Mouse (Mus musculus): ENCODE data around the gene Pbxip1. TPM values are rescaled to one million over a fixed set of nuclear protein-coding genes. Genes with fewer than 3 reads are reported as not detected.
A peak's percentile ranks its signal among the peaks of the same experiment; 100 is the strongest.

The Pbxip1 gene
- polyA plus RNA-seq, 1 experiment from 2014 or later, result 48.6 TPM

- no peaks in the 10 kb centered on the region for H3K36me3 ChIP-seq (ENCODE audit: control insufficient read depth, insufficient read depth, low read length)
- peak overlapping the region; percentile 99 for H3K4me2 ChIP-seq (replicated peaks; ENCODE audit: low read depth)
- peak overlapping the region; percentile 82 for H3K9ac ChIP-seq (ENCODE audit: low read length)
- 15% methylated on average over 19 of the region's 19 CpGs for WGBS
- H3K9me3 ChIP-seq (ENCODE audit: control insufficient read depth, low read length), result no peaks in the 10 kb centered on the region
- H3K4me1 ChIP-seq (replicated peaks; ENCODE audit: control insufficient read depth, insufficient read depth), result peaks cover 6% of the 10 kb centered on the region; the same call in 1 of the 2 replicates
- no peak for TF ChIP-seq EP300 (optimal IDR thresholded peaks at IDR 0.05)
- TF ChIP-seq CTCF (IDR thresholded peaks at IDR 0.05; ENCODE audit: low read depth), result no peak
- DNase-seq (ENCODE audit: low spot score) (peak; percentile 79), ATAC-seq (ENCODE audit: low FRiP score, low TSS enrichment) (no peak)
- peak overlapping the region; percentile 94 for H3K27ac ChIP-seq (replicated peaks)
- H3K4me3 ChIP-seq (ENCODE audit: low read depth, low read length), result peak overlapping the region; percentile 76
- no peaks in the 10 kb centered on the region for H3K27me3 ChIP-seq (ENCODE audit: control insufficient read depth, insufficient read depth, low read length)
Observed at GRCm38 (mm10) chr3:89390699-89391662, 45.5 kb upstream of the Pbxip1 start.

GRCm38 (mm10) chr3:89391663-89392511, 44.6 kb upstream of the Pbxip1 start:
- H3K27me3 ChIP-seq (ENCODE audit: control insufficient read depth, insufficient read depth, low read length), result no peaks in the 10 kb centered on the region
- peak overlapping the region; percentile 94 for H3K27ac ChIP-seq (replicated peaks)
- H3K9me3 ChIP-seq (ENCODE audit: control insufficient read depth, low read length), result no peaks in the 10 kb centered on the region
- H3K4me1 ChIP-seq (replicated peaks; ENCODE audit: control insufficient read depth, insufficient read depth), result peaks cover 9% of the 10 kb centered on the region
- peak; percentile 2 for ATAC-seq (ENCODE audit: low FRiP score, low TSS enrichment)
- H3K4me2 ChIP-seq (replicated peaks; ENCODE audit: low read depth), result peak overlapping the region; percentile 99
- H3K36me3 ChIP-seq (ENCODE audit: control insufficient read depth, insufficient read depth, low read length), result no peaks in the 10 kb centered on the region
- peak overlapping the region; percentile 82 for H3K9ac ChIP-seq (ENCODE audit: low read length)
- TF ChIP-seq CTCF (IDR thresholded peaks at IDR 0.05; ENCODE audit: low read depth) (0 out of 2 replicates have a peak, but pooled peaks have one; percentile 6), EP300 (optimal IDR thresholded peaks at IDR 0.05) (no peak)
- H3K4me3 ChIP-seq (ENCODE audit: low read depth, low read length), result peak overlapping the region; percentile 76
- peak; percentile 88 for DNase-seq (ENCODE audit: low spot score)
- 1% methylated on average over 43 of the region's 56 CpGs for WGBS

GRCm38 (mm10) chr3:89392871-89393311, 43.6 kb upstream of the Pbxip1 start:
- H3K27me3 ChIP-seq (ENCODE audit: control insufficient read depth, insufficient read depth, low read length), result no peaks in the 10 kb centered on the region
- ATAC-seq (ENCODE audit: low FRiP score, low TSS enrichment), result no peak
- peak; percentile 82 for DNase-seq (ENCODE audit: low spot score)
- no peaks in the 10 kb centered on the region for H3K9me3 ChIP-seq (ENCODE audit: control insufficient read depth, low read length)
- H3K4me1 ChIP-seq (replicated peaks; ENCODE audit: control insufficient read depth, insufficient read depth), result peaks cover 9% of the 10 kb centered on the region
- H3K9ac ChIP-seq (ENCODE audit: low read length), result peak overlapping the region; percentile 82
- TF ChIP-seq CTCF (IDR thresholded peaks at IDR 0.05; ENCODE audit: low read depth) (no peak), EP300 (optimal IDR thresholded peaks at IDR 0.05) (no peak)
- H3K4me3 ChIP-seq (ENCODE audit: low read depth, low read length), result peak overlapping the region; percentile 76
- H3K27ac ChIP-seq (replicated peaks), result peak overlapping the region; percentile 94
- no peaks in the 10 kb centered on the region for H3K36me3 ChIP-seq (ENCODE audit: control insufficient read depth, insufficient read depth, low read length)
- WGBS, result under 1% methylated on average over 21 of the region's 24 CpGs
- H3K4me2 ChIP-seq (replicated peaks; ENCODE audit: low read depth), result peak overlapping the region; percentile 99

- DNase-seq (ENCODE audit: low spot score) (peak; percentile 99), ATAC-seq (ENCODE audit: low FRiP score, low TSS enrichment) (peak; percentile 94)
- under 1% methylated on average over 15 of the region's 15 CpGs for WGBS
- Histone ChIP-seq H3K27me3 (ENCODE audit: control insufficient read depth, insufficient read depth, low read length) (no peaks in the 10 kb centered on the region), H3K36me3 (ENCODE audit: control insufficient read depth, insufficient read depth, low read length) (no peaks in the 10 kb centered on the region), H3K9ac (ENCODE audit: low read length) (peak overlapping the region; percentile 82), H3K9me3 (ENCODE audit: control insufficient read depth, low read length) (no peaks in the 10 kb centered on the region), H3K4me2 (replicated peaks; ENCODE audit: low read depth) (peak overlapping the region; percentile 99), H3K27ac (replicated peaks) (peak overlapping the region; percentile 97), H3K4me1 (replicated peaks; ENCODE audit: control insufficient read depth, insufficient read depth) (peaks cover 6% of the 10 kb centered on the region), H3K4me3 (ENCODE audit: low read depth, low read length) (peak overlapping the region; percentile 76)
- TF ChIP-seq CTCF (IDR thresholded peaks at IDR 0.05; ENCODE audit: low read depth) (peak; percentile 1; the same call in 1 of the 2 replicates), EP300 (optimal IDR thresholded peaks at IDR 0.05) (no peak)
Observed at GRCm38 (mm10) chr3:89393605-89394004, 42.9 kb upstream of the Pbxip1 start.

GRCm38 (mm10) chr3:89394006-89394893, 42.3 kb upstream of the Pbxip1 start, which contains the start of gene Zbtb7b:
Gene Zbtb7b (minus strand): TSS chr3:89394776.
- H3K4me1 ChIP-seq (replicated peaks; ENCODE audit: control insufficient read depth, insufficient read depth), result peaks cover 6% of the 10 kb centered on the region; the same call in 1 of the 2 replicates
- TF ChIP-seq CTCF (IDR thresholded peaks at IDR 0.05; ENCODE audit: low read depth) (peak; percentile 63), EP300 (optimal IDR thresholded peaks at IDR 0.05) (peak; percentile 45)
- peak; percentile 53 for ATAC-seq (ENCODE audit: low FRiP score, low TSS enrichment)

More at GRCm38 (mm10) chr3:89394006-89394893, 42.3 kb upstream of the Pbxip1 start, which contains the start of gene Zbtb7b:
- Histone ChIP-seq H3K9ac (ENCODE audit: low read length) (peak within 1 kb of the TSS; percentile 79), H3K9me3 (ENCODE audit: control insufficient read depth, low read length) (no peaks in the 10 kb centered on the region), H3K27ac (replicated peaks) (peak within 1 kb of the TSS; percentile 97), H3K36me3 (ENCODE audit: control insufficient read depth, insufficient read depth, low read length) (no peaks in the 10 kb centered on the region), H3K4me3 (ENCODE audit: low read depth, low read length) (peak within 1 kb of the TSS; percentile 76), H3K27me3 (ENCODE audit: control insufficient read depth, insufficient read depth, low read length) (no peaks in the 10 kb centered on the region), H3K4me2 (replicated peaks; ENCODE audit: low read depth) (peak within 1 kb of the TSS; percentile 99)
- under 1% methylated on average over 39 of the region's 42 CpGs for WGBS
- DNase-seq (ENCODE audit: low spot score), result peak; percentile 92
